Mouse (Mus musculus): ENCODE results near the gene Cuedc1. TPM values are rescaled to one million over a fixed set of nuclear protein-coding genes. Genes with fewer than 3 reads are reported as not detected.

The Cuedc1 gene
- polyA plus RNA-seq (2016; fragmentation: Nextera tagmentation; extraction: Ambion mirVana) = 20.5 and 27.1 TPM in 2 replicates

DNA sequence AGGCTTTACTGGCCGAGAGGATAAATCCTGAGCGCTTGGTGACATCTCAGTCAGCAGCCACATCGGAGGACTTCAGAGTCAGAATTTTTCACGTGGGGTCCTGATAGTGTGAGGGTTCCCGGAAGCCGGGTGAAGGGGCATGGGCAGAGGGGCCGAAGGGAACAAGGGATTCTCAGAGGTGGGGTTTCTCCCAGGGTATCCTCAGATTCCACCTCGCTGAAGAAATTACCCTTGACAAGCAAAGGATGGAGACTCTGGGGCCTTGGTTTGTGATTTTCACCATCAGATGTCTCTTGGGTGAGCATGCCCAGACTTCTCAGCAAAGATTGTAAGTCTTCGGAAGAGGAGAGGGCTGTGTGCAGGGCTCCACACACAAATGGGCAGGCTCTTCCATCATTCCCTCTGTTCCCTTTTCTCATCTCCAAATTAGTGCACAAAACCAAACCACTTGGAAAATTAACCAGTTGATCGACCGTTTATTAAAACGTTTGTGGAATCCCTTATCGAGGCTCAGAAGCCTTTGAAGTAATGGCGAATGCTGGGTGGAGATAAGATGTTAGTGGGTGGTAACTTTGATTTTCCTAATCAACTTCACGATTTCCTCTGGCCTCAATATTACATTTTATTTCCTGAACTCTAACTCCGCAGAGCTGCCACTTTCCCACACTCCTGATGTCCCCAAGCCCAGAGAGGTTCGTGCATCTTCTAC lies at the start of gene Cuedc1:
TSS of gene Cuedc1 (plus strand) at position 38 of the 709 bp plus-strand sequence.
- Histone ChIP-seq H3K36me3 (peaks cover 17% of the 10 kb centered on the region), H3K9me3 (no peaks in the 10 kb centered on the region), H3K4me1 (replicated peaks) (peaks cover 61% of the 10 kb centered on the region), H3K27ac (peak within 1 kb of the TSS; percentile 100), H3K27me3 (ENCODE audit: insufficient read depth, poor library complexity, severe bottlenecking) (peaks cover 13% of the 10 kb centered on the region), H3K4me3 (peak within 1 kb of the TSS; percentile 97)
- 26% methylated on average over 17 of the region's 17 CpGs for WGBS
- no peak for DNase-seq (ENCODE audit: low spot score)

DNA sequence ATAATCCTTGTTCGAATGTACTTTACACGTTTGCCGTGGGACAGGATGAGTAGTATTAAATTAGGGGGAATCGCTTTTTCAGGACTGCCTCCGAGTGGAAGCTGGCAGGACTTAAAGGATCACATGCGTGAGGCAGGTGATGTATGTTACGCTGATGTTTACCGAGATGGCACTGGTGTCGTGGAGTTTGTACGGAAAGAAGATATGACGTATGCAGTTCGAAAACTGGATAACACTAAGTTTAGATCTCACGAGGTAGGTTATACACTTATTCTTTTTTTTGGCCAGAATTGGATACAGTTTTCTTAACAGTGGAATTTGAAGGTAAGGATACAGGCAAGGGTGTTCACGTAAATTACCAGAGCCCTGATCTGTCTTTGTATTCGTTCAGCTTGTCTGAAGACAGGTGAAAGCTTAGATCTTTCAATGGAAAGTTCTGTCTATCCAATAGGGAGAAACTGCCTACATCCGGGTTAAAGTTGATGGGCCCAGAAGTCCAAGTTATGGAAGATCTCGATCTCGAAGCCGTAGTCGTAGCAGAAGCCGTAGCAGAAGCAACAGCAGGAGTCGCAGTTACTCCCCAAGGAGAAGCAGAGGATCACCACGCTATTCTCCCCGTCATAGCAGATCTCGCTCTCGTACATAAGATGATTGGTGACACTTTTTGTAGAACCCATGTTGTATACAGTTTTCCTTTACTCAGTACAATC lies 48.7 kb upstream of the Cuedc1 start:
- DNase-seq (ENCODE audit: low spot score) = no peak
- Histone ChIP-seq H3K27me3 (ENCODE audit: insufficient read depth, poor library complexity, severe bottlenecking) (no peaks in the 10 kb centered on the region), H3K9me3 (no peaks in the 10 kb centered on the region), H3K4me3 (peak overlapping the region; percentile 99), H3K4me1 (replicated peaks) (peaks cover 39% of the 10 kb centered on the region), H3K36me3 (peaks cover 58% of the 10 kb centered on the region), H3K27ac (peak overlapping the region; percentile 100)
- 34% methylated on average over 26 of the region's 26 CpGs for WGBS

DNA sequence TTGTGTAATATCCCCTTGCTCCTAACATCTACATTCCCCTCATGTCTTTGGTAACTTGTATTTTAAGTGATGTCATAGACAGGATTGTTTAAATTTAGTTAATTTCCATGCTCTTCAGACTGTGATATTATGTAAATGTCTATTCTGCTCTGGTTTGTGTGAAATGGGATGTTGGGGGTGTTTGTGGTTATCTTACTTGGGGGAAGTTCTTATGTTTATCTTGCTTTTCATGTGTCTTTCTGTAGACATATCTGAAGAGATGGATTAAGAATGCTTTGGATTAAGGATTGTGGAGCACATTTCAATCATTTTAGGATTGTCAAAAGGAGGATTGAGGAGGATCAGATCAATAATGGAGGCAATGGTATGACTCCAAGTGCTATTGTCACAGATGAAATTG lies 48.1 kb upstream of the Cuedc1 start:
- no peaks in the 10 kb centered on the region for H3K9me3 ChIP-seq
- no peak overlapping the region for H3K27ac ChIP-seq
- H3K4me1 ChIP-seq (replicated peaks) = peaks cover 39% of the 10 kb centered on the region
- H3K27me3 ChIP-seq (ENCODE audit: insufficient read depth, poor library complexity, severe bottlenecking) = no peaks in the 10 kb centered on the region
- H3K36me3 ChIP-seq = peaks cover 59% of the 10 kb centered on the region
- peak overlapping the region; percentile 99 for H3K4me3 ChIP-seq
- DNase-seq (ENCODE audit: low spot score) = no peak

DNA sequence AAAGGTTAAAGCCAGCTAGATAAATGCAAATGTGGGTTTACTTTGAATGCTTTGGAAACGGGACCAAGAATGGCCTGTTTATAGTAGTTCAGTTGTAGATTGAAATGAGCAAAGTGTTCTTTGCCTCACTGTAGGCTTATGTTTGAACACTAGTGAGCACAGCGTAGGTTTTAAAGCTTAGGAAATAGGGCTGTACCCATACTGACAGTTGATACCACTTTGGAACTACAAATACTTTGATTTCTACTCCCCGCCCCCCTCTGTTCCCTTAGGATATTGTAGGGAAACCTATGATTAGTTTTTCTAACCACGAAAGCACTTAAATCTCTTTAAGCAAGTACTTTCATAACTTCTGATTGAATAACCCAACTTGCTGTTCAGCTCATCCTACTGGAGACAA lies 45.2 kb upstream of the Cuedc1 start:
- H3K27ac ChIP-seq = no peak overlapping the region
- H3K36me3 ChIP-seq = peaks cover 67% of the 10 kb centered on the region
- peaks cover 27% of the 10 kb centered on the region for H3K4me1 ChIP-seq (replicated peaks)
- no peaks in the 10 kb centered on the region for H3K27me3 ChIP-seq (ENCODE audit: insufficient read depth, poor library complexity, severe bottlenecking)
- no peak overlapping the region for H3K4me3 ChIP-seq
- 85% methylated on average over 4 of the region's 4 CpGs for WGBS
- H3K9me3 ChIP-seq = no peaks in the 10 kb centered on the region
- no peak for DNase-seq (ENCODE audit: low spot score)

DNA sequence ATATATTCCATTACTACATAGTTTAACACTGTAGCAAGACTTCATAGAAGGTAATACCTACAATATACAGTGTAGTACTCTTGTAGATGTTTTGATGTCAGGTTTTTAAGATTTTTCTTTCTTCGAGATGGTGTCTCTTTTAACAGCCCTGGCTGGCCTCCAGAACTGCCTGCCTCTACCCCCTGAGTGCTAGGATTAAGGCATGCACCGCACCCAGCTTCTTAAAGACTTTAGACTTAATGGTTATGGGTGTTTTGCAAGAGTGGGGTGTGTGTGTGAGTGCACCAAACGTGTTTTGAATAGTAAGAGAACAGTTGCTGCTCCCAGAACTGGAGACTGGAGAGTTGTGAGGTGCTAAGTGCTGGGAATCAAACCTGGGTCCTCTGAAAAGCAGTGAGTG lies 44.0 kb upstream of the Cuedc1 start:
- DNase-seq (ENCODE audit: low spot score) = no peak
- no peaks in the 10 kb centered on the region for H3K9me3 ChIP-seq
- no peak overlapping the region for H3K27ac ChIP-seq
- H3K4me3 ChIP-seq = no peak overlapping the region
- 69% methylated on average over 3 of the region's 3 CpGs for WGBS
- peaks cover 27% of the 10 kb centered on the region for H3K4me1 ChIP-seq (replicated peaks)
- no peaks in the 10 kb centered on the region for H3K27me3 ChIP-seq (ENCODE audit: insufficient read depth, poor library complexity, severe bottlenecking)
- H3K36me3 ChIP-seq = peaks cover 61% of the 10 kb centered on the region

DNA sequence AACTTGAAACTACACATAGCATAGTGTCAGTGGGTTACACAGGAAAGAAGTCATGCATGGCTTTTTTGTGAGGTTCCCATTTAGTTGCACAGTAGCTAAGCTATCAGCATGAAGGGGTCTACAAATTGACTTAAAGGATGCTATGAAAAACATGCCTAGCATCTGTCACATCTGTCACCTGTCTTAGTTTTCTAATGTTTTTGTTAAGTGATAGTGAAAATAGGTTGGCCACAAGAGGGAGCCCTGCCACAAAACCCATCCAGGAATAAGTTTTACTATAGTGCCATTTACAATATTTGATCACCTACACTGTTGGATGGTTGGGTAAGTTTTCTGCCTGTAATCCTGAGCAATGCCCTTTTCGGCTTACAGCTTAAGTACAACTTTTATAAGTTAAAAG lies 43.3 kb upstream of the Cuedc1 start:
- Histone ChIP-seq H3K36me3 (peaks cover 53% of the 10 kb centered on the region), H3K27ac (no peak overlapping the region), H3K9me3 (no peaks in the 10 kb centered on the region), H3K27me3 (ENCODE audit: insufficient read depth, poor library complexity, severe bottlenecking) (no peaks in the 10 kb centered on the region), H3K4me3 (no peak overlapping the region), H3K4me1 (replicated peaks) (peaks cover 21% of the 10 kb centered on the region)
- WGBS = 79% methylated on average over 1 of the region's 1 CpGs
- peak; percentile 43 for DNase-seq (ENCODE audit: low spot score)

DNA sequence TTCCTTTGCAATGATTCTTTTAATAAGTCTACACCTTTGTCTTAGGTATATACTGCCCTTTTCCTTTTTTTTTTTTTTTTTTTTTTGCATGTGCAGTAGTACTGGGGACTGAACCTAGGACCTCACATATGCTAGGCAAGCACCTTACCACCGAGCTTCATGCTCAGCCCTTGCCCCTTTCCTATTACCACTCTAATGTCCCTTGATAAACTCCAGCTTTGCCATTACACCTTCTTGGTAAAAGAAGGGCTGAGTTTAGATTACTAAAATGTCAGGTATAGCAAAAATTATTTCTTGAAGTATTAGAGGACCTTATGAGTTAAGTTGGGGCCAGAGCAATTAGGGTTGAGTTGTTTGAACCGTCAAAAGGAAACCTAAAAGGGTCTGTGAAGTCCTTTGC lies 42.1 kb upstream of the Cuedc1 start:
- Histone ChIP-seq H3K36me3 (peaks cover 41% of the 10 kb centered on the region), H3K9me3 (no peaks in the 10 kb centered on the region), H3K27ac (no peak overlapping the region), H3K4me3 (no peak overlapping the region), H3K4me1 (replicated peaks) (peaks cover 10% of the 10 kb centered on the region), H3K27me3 (ENCODE audit: insufficient read depth, poor library complexity, severe bottlenecking) (no peaks in the 10 kb centered on the region)
- 87% methylated on average over 2 of the region's 2 CpGs for WGBS
- no peak for DNase-seq (ENCODE audit: low spot score)

DNA sequence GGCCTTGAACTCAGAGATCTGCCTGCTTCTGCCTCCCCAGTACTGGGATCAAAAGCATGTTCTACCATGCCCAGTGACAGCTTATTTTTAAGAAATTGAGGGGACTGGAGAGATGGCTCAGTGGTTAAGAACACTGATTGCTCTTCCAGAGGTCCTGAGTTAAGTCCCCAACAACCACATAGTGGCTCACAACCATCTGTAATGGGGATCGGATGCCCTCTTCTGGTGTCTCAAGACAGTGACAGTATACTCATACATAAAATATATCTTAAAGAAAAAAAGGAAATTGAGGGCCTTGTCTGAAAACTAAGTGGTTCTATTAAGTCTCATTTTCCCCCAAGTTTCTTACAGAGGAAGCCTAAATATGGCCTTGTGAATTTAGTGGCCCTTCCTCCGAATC lies 40.1 kb upstream of the Cuedc1 start:
- no peak for DNase-seq (ENCODE audit: low spot score)
- Histone ChIP-seq H3K27me3 (ENCODE audit: insufficient read depth, poor library complexity, severe bottlenecking) (no peaks in the 10 kb centered on the region), H3K9me3 (no peaks in the 10 kb centered on the region), H3K27ac (no peak overlapping the region), H3K36me3 (peaks cover 21% of the 10 kb centered on the region), H3K4me1 (replicated peaks) (no peaks in the 10 kb centered on the region), H3K4me3 (no peak overlapping the region)
- WGBS = 74% methylated on average over 2 of the region's 2 CpGs

DNA sequence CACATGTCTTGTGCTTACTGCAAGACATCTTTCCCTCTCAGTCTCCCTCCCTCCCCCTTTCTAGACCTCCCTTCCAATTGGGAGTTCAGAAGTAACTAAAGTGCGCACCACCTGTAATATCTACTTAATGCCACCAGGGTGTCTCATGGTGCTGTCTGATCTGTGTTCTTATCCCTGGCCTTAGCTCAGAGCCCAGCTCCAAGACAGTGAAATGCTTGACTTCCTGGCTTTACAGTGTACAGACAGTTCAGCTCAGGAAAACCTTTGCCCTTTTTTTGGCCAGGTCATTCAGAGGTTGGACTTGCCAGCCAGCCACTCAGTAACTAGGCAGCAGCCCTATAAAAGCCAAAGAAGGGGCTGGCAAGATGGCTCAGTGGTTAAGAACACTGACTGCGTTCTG lies 38.7 kb upstream of the Cuedc1 start:
- Histone ChIP-seq H3K27ac (no peak overlapping the region), H3K36me3 (peaks cover 8% of the 10 kb centered on the region), H3K9me3 (no peaks in the 10 kb centered on the region), H3K4me1 (replicated peaks) (no peaks in the 10 kb centered on the region), H3K4me3 (no peak overlapping the region), H3K27me3 (ENCODE audit: insufficient read depth, poor library complexity, severe bottlenecking) (no peaks in the 10 kb centered on the region)
- 49% methylated on average over 2 of the region's 2 CpGs for WGBS
- peak; percentile 31 for DNase-seq (ENCODE audit: low spot score)

DNA sequence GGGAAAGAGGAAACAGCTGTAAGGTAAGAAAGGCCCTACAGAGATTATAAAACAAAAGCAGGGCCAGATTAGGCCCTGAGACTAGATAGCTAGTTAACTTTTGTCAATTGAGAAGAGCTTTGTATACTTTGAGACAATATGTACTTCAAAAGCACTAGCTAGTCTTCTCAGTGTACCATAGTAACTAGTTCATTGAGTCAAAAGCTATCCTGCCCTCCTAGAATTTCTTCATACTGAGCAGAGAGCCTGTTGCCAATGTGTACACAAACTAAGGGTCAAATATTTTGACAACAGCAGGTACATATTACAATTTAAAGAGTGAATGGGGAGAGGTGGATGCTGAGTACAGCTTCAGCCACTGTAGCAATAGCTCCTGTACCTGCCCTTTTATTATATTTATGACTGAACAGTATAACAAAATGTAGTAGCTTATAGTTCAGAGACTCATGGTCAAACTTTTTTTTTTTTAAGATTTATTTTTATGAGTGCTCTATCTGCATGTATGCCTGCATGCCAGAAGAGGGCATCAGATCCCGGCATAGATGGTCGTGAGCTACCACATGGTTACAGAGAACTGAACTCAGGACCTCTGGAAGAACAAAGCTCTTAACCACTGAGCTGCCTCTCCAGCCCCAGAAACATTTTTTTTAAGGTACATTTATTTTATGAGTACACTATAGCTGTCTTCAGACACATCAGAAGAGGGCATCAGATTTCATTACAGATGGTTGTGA lies 35.8 kb upstream of the Cuedc1 start:
- Histone ChIP-seq H3K27ac (no peak overlapping the region), H3K27me3 (ENCODE audit: insufficient read depth, poor library complexity, severe bottlenecking) (no peaks in the 10 kb centered on the region)
- 81% methylated on average over 2 of the region's 2 CpGs for WGBS

DNA sequence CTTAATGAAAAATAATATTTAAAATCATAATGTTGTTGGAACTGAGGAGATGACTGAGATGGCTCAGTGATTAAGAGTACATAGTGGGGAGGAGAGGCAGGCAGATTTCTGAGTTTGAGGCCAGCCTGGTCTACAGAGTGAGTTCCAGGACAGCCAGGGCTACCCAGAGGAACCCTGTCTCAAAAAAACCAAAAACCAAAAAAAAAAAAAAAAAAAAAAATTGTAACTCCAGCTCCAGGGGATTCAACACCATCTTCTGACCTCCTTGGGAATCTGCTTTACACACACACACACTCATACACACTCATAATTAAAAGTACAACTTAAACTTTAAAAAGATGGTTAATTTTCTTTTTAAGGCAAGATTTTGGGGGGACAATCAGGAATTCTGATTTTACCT lies 32.1 kb upstream of the Cuedc1 start:
- Histone ChIP-seq H3K27ac (no peak overlapping the region), H3K4me3 (no peak overlapping the region), H3K27me3 (ENCODE audit: insufficient read depth, poor library complexity, severe bottlenecking) (no peaks in the 10 kb centered on the region), H3K9me3 (no peaks in the 10 kb centered on the region), H3K4me1 (replicated peaks) (peaks cover 24% of the 10 kb centered on the region), H3K36me3 (no peaks in the 10 kb centered on the region)
- no peak for DNase-seq (ENCODE audit: low spot score)

More for the DNA sequence above, 35.8 kb upstream of the Cuedc1 start:
- DNase-seq (ENCODE audit: low spot score) = no peak
- Histone ChIP-seq H3K9me3 (no peaks in the 10 kb centered on the region), H3K4me3 (no peak overlapping the region), H3K4me1 (replicated peaks) (peaks cover 7% of the 10 kb centered on the region), H3K36me3 (no peaks in the 10 kb centered on the region)

DNA sequence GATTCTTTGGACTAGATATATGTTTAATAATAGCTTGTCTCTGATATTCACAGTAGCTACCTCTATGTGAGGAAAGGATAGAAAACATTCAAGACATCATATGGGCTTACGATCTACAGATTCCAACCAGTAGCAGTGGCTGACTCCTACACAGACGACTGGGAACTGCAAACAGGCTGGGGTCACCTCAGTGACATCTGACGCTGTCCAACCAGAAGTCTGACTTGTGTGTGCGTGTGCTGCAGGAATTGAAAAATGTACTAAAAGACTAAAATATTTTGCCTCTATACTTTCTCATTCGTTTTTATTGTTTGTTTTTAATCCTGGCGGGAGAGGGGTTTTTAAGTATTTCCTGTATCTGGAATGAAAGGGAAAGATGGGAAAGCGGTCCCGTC lies 30.7 kb upstream of the Cuedc1 start:
- peaks cover 39% of the 10 kb centered on the region for H3K4me1 ChIP-seq (replicated peaks)
- no peaks in the 10 kb centered on the region for H3K36me3 ChIP-seq
- H3K9me3 ChIP-seq = no peaks in the 10 kb centered on the region
- no peaks in the 10 kb centered on the region for H3K27me3 ChIP-seq (ENCODE audit: insufficient read depth, poor library complexity, severe bottlenecking)
- H3K27ac ChIP-seq = peak overlapping the region; percentile 100
- DNase-seq (ENCODE audit: low spot score) = no peak
- WGBS = 3% methylated on average over 8 of the region's 8 CpGs
- H3K4me3 ChIP-seq = peak overlapping the region; percentile 99

Measured in hindbrain, embryonic 10.5 days (tissue).